Mouse (Mus musculus) hematopoietic stem cell, adult 5-6 weeks (primary cell): ENCODE measurements at regions not wholly inside any gene's neighbourhood (a gene's known extent, or its start where the extent isn't known, plus 50 kb on each side); places are given as distances from the start of the nearest gene placed in this dataset.
A peak's percentile ranks its signal among the peaks of the same experiment; 100 is the strongest.

ENCODE experiments used
- ATAC-seq, 2 experiments: fragments of 125-278 bp in 1 of 2; replicated peaks in 1 of 2; 2 replicates each; pipeline ENCODE4 v1.8.0; 2016 to 2017; ENCODE audit warnings: inconsistent platforms in 2 of 2, mild to moderate bottlenecking in 2 of 2, moderate number of reproducible peaks in 2 of 2, low read depth in 1 of 2, moderate TSS enrichment in 1 of 2; ENCODE audit not compliant: low FRiP score in 2 of 2, poor library complexity in 2 of 2, severe bottlenecking in 2 of 2, insufficient read depth in 1 of 2, low TSS enrichment in 1 of 2

DNA sequence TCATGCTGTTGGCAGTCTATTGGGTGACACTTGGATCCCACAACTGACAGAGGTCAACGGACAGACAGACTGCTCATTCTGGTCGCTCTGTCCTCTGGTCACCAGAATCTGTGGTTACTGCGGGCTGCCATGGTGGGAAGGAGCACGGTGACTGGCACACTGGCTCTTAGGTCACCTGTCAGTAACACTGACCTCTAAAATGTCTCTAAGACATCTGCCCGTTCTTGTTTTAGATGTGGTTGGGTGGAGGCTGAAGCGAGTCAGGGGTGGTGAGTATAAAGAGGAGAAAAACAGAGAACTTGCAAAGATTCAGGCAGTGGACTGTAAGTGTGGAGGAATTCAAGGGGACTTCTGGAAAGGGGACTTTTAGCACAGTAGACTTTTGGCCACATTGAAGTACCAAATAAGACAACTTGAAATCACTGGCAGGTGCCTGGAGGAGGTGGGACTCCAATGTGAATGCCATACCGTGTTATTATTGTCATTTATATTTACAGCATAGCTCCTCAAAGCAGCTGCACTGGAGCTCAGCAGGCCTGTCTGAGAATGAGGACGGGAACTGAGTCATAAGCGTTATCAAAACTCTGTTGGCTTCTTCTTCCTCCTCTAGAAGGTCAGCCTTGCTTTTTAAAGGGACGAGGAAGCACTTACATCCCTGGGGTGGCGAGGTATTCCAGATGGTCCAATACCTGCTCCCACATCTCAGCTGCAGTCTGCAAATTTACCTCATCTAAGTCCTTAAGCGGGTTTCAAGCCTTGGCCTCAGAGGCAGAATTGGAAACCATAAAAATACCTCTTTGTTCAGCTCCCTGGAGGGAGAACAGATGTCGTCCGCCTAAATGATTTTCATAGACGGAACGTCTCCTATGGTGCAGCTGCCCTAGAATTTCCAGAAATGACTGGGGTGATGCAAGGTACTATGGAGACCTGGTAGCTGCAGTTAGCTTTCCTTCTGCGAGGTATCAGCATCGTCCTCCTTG, 351.3 kb downstream of the Nuak1 start:
- no peak for ATAC-seq

DNA sequence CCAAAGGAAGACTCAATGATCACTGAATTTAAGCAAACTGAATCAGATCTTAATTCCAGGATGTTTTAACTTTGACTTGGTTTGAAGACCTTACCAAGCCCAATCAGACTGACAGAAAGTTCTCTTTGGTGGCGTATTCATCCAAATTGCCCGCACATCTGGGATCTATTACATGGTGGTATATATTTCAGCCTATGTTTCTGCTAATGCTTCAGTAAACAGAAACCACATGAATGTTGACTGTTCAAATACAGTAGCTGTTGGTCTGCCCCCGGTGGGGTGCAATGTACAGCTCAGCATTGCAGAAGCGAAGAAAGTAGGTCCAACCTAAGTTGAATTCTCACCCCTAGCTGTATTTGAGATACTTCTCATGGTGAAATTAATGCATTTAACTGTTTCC, 346.5 kb downstream of the Nuak1 start:
- ATAC-seq: no peak

DNA sequence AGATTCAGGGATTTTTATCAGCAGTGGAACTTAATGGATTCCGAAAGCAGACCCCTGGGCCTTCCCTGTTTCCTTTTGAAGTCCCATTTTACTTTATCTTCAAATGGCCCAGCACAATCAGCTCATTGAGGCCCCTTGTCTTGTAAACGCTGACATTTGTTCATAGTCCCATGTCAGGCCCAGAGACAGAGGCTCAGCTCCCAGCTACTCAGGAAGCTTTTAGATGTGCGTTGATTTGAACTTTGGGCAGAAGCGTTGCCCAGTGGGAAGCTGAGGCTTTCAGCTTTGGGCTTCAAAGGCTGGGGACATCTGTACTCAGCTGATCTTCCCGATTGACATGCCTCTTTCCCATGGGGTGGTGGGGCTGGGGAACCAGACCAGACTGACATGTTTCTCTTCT, 343.2 kb downstream of the Nuak1 start:
- no peak for ATAC-seq

- ATAC-seq: no peak
Measured at GRCm38 (mm10) chr10:84103985-84104384, 336.4 kb downstream of the Nuak1 start.

GRCm38 (mm10) chr10:84104556-84104955, 335.8 kb downstream of the Nuak1 start:
- ATAC-seq: no peak

- ATAC-seq: peak in 1 of 2 experiments; percentile 17; a peak in 1 of 4 replicates
Measured at GRCm38 (mm10) chr10:84109680-84110371, 330.6 kb downstream of the Nuak1 start.

DNA sequence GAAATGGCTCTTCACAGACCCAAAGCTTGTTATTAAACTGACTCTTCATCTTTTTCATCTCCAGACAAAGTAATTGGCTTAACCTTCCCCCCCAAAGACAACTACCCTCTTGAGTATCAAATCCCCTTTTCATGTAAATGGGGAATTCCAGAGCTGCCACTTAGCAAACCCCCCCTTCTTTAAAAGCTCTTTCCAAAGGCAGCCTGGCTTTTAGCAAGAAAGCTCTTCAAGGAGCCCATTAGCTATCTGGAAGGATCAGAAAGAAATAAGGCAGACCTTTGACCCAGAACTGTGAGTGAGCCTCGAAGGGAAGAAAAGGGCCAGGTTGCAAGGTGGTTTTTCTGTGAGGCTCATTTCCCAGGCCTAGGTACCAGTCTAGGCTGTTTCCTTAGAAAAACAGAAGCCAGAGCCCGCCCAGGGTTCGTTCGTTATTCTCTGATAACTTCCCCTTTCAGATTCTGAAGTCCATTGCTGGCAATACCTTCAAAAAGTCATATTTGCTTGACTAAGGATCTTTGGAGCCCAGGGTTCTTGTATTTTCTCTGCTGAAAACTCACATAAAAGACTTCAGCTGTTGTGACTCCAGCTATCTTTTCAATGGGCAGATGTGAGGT, 329.9 kb downstream of the Nuak1 start:
- ATAC-seq: peak in 1 of 2 experiments; percentile 45; a peak in 1 of 4 replicates

DNA sequence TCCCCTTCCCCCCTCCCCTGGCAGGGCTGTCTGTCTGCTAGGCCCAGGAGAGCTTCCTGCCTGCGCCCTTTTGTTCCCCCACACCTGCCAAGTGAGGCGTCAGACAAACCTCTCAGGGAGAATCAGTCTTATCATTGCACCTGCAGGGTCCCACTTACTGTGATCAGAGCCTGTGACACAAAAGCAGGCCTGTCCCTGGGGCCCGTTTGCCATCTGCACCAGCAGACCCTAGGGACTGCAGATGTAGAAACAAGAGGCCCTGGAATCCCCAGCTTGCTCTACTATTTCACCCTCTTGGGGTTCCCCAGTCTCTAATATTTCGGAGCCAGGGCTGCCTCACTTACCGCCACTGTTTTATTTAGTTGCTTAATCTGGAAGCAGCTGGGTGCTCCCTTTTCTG, 328.9 kb downstream of the Nuak1 start:
- ATAC-seq: no peak

DNA sequence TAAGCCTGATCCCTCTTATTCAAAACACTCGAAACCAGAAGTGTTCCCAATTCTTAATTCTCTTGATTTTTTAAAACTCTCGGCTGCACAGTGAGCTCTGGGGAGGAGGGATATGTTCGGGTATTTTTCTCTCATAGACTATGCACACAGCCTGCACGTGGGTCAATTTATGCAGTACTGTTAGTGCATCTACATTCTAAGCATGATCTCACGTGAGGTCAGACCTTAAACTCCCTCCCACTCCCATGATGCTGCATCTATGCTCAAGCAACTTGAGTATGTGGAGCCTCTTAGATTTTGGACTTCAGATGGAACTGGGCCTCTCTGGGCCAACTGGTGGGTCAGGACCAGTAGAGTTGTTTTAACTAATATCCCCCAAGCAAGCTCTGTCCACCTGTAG, 328.5 kb downstream of the Nuak1 start:
- no peak for ATAC-seq

GRCm38 (mm10) chr10:84119952-84120550, 320.3 kb downstream of the Nuak1 start:
- no peak for ATAC-seq

GRCm38 (mm10) chr10:84137019-84137658, 303.3 kb downstream of the Nuak1 start:
- ATAC-seq: no peak

GRCm38 (mm10) chr10:84142741-84143454, 297.5 kb downstream of the Nuak1 start:
- ATAC-seq: no peak

DNA sequence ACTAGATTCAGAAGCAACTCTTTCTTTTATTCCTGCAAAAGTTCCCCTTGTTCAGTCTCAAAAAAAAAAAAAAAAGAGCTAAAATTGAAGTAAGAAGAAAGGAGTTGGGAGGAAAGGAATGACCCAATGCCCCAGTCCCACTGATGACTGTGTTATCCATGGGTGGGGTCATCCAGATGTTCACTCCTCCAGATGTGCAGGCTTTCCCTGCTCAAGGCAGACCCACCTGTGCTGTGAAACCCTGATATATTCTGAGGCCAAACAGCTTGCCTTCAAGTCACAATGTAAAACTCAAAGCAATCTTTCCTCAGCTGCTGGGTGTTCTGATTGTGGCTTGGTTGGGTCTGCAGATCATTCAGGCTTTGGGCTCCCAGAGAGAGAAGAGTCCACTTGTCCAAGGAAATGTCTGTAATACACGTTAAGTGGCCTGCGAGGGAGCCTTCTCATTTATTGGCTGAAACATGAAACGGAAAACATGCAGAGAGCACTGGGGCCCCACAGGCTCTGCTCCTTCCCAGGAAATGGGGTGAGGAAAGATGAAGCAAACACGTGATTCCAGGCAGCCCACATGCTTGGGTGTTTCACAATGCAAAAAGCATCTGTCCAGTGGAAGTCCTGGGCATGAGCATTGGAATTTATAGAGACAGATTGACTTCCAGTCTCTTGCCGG, 296.6 kb downstream of the Nuak1 start:
- ATAC-seq: no peak

DNA sequence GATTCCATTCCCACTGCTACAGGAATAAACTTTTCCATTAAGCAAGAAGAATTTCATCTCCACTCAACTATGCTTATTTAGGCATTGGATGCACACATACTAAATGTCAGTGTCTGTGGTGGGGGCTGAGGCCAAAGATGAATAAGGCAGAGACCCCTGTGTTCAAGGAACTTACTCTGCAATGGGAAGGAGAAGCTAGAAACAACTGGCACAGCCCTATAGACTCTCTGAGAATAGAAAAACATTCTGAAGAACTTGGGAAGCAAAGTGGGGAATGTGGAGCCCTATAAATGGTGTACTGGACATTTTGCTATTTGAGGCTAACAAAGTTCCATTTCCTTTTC, 296.1 kb downstream of the Nuak1 start:
- no peak for ATAC-seq

DNA sequence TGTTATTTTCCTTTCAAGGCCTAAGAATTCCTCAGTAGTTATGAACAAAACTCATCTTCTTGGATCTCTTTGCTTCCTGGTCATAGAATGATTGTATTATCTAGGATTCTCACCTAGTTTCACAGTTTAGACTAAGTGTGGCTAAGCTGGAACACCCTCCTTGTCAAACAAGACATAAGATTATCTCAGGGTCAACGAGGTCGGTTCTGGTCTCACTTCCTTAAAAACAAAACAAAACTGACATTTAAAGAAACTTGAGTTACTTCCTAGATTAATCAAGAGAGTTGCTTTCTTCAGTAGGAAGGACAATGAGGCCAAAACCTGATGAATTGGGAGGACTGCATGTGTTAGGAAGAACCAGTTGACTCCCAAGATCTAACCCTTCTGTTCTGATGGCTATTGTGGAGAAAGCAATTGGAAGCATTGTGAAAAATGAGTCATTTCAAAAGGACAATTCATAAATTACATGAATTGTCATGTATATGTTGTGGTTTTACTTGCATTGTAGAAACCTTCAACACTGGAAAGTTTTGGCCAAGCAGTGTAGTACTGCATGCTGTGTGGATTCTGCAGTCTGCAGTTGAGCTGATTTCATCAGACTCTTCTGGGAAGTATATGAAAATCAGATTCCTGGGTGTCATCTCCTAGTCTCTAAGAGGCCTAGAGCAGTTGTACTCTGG, 293.0 kb downstream of the Nuak1 start:
- no peak for ATAC-seq

DNA sequence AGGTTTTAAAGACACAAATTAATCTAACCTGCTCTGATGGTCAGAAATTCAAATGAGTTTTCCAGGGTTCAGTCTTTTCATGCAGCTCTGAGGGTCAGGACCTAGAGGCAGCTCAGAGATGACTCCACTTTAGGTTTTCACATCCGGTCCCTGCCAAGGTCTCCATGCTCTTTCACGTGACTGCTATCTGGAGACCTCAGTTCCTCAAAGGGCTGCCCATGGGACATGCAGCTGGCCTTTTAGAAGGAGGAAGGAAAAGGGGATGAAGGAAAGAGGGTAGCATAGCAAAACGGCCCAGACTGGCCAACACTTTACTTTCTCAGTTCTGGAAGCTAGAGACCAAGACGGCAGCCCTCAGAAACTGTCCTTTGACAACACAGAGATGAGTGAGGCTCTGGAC, 276.6 kb downstream of the Nuak1 start:
- no peak for ATAC-seq
